Mouse (Mus musculus) hindbrain, embryonic 14.5 days (tissue): ENCODE data around the gene Zbtb3. TPM values are rescaled to one million over a fixed set of nuclear protein-coding genes. Genes with fewer than 3 reads are reported as not detected.

Experiments used
- ATAC-seq: fragments of 200-750 bp; cut with Nextera tagmentation; 2 replicates; pipeline ENCODE4 v1.8.0; 2017; ENCODE audit warnings: moderate number of reproducible peaks, mild to moderate bottlenecking, moderate TSS enrichment, moderate library complexity; ENCODE audit not compliant: low FRiP score
- DNase-seq: peaks from one replicate; pipeline ENCODE4 v3.0.0-alpha.2; 2015; ENCODE audit warnings: low spot score
- H3K27ac ChIP-seq: fragments of 300-500 bp; sonication (generic); 2 replicates; pipeline ENCODE4 v1.5.1; 2014; ENCODE audit warnings: mild to moderate bottlenecking, moderate library complexity
- H3K27me3 ChIP-seq: fragments of 300-500 bp; sonication (generic); 2 replicates; pipeline ENCODE4 v1.6.1; 2014; ENCODE audit warnings: mild to moderate bottlenecking, low read length, mixed read lengths; ENCODE audit not compliant: control insufficient read depth, insufficient read depth
- H3K36me3 ChIP-seq: fragments of 300-500 bp; sonication (generic); replicated peaks from 2 replicates; pipeline ENCODE4 v1.6.1; 2014; ENCODE audit not compliant: control insufficient read depth, insufficient read depth
- H3K4me1 ChIP-seq: fragments of 300-500 bp; sonication (generic); replicated peaks from 2 replicates; pipeline ENCODE4 v1.6.1; 2014; ENCODE audit warnings: antibody characterized with exemption, low read length, mixed read lengths; ENCODE audit not compliant: control insufficient read depth, insufficient read depth
- H3K4me2 ChIP-seq: fragments of 300-500 bp; sonication (generic); replicated peaks from 2 replicates; pipeline ENCODE4 v1.6.1; 2014; ENCODE audit warnings: mild to moderate bottlenecking, moderate library complexity
- H3K4me3 ChIP-seq: fragments of 300-500 bp; sonication (generic); replicated peaks from 2 replicates; pipeline ENCODE4 v1.5.1; 2014; ENCODE audit warnings: mild to moderate bottlenecking, low read length
- H3K9ac ChIP-seq: fragments of 300-500 bp; sonication (generic); 2 replicates; pipeline ENCODE4 v1.6.1; 2014
- H3K9me3 ChIP-seq: fragments of 300-500 bp; sonication (generic); 2 replicates; pipeline ENCODE4 v1.6.1; 2016; ENCODE audit warnings: low read length; ENCODE audit not compliant: control insufficient read depth
- WGBS: fragments of 180-500 bp; shearing (Covaris S2); extraction: QIAGEN DNeasy Blood & Tissue Kit; methylation state at CpG from one replicate; pipeline ENCODE4 v1.1.7; 2014; 5-methylcytosine and 5-hydroxymethylcytosine counted together
- polyA plus RNA-seq: library from polyadenylated mRNA; unstranded; fragments of >200 nt; fragmentation: Nextera tagmentation; extraction: Ambion mirVana; gene quantifications from 2 replicates; pipeline ENCODE4 v1.2.1, GENCODE M21; 2014

Gene Zbtb3
- polyA plus RNA-seq, 1 experiment from 2014 or later: 6.8 TPM

DNA sequence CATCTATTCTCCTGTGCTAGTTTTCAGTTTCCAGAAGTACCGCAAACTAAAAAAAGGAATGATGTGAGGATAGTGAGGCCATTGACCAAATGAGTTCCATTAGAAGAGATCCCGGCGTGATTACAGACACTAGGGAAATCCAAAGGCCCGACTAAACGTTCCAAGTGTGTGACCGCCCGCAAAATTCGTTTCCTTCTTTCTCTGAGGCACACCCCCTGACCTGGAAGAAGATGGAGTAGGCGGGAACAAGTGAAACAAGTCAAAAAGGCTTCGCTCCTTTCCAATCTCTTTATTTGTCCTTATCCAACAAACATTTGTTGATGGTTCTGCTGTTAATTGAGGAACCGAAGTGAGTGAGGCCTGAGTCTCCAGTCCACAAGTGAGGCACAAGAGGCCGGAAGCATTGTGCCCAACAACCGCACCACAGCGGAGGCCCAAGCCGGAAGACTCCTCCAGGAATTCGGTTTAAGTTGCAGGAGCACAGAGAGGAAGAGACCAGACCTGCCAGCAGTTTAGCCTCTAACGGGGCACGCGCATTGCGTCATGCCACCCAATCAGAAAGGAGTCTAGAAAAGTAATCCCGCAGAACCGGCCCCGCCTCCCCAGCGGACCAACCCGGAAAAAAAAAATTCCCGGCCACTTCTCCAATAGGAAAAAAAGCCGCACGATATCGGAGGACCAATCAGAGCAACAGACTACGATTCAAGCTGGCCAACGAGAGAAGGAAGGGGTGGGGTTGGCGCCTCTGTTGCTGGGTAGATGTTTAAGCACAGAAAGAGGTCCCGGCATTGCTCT, 16.6 kb downstream of the Zbtb3 start, which contains the start of gene Ttc9c:
Gene Ttc9c (minus strand): TSS at position 533 of the 795 bp plus-strand sequence.
- ATAC-seq: peak; percentile 93
- WGBS: under 1% methylated on average over 33 of the region's 33 CpGs
- DNase-seq: peak; percentile 99
- H3K36me3 ChIP-seq: peaks cover 30% of the 10 kb centered on the region
- H3K27ac ChIP-seq: peak within 1 kb of the TSS; percentile 96
- H3K4me1 ChIP-seq: peaks cover 47% of the 10 kb centered on the region
- no peaks in the 10 kb centered on the region for H3K9me3 ChIP-seq
- H3K4me3 ChIP-seq: peak within 1 kb of the TSS; percentile 90
- H3K9ac ChIP-seq: peak within 1 kb of the TSS; percentile 90
- no peaks in the 10 kb centered on the region for H3K27me3 ChIP-seq
- peak within 1 kb of the TSS; percentile 76 for H3K4me2 ChIP-seq

DNA sequence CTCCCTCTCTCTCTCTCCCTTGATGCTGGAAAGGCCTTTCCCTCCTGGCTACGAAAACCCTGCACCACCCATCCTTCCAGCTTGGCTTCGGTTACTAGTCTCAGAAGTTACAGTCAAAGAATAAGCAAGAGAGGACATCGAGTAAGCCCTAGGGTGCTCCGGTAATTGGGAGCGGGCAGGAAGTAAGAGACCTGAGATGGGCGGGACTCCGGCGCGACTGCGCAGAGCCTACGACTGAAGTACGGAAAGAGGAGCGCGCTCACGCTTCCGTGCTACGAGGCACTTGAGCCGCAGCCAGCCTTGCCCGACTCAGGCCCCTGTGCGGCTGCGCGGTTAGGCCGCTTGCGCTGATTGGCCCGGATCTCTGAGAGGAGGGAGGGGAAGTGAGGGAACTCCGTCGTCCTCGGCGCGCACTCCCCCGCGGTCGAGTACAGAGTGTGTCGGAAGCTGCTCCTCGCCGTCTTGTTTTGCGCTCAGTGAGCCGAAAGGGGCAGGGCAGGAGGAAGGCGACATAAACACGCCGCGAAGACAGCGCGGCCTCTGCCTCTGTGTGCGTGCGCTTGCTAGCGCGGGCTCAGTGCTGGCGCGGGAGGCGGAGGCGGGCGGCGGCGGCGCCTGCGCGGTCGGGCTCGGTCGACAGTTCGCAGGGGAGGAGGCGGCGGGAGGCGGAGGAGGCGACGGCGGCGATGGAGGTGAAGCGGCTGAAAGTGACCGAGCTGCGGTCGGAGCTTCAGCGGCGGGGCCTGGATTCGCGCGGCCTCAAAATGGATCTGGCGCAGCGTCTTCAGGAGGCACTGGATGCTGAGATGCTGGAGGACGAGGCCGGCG, 17.5 kb downstream of the Zbtb3 start, which contains the start of gene Hnrnpul2:
Gene Hnrnpul2 (plus strand): TSS at position 415 of the 828 bp plus-strand sequence.
- Histone ChIP-seq H3K27ac (peak within 1 kb of the TSS; percentile 96), H3K4me1 (peaks cover 47% of the 10 kb centered on the region)

DNA sequence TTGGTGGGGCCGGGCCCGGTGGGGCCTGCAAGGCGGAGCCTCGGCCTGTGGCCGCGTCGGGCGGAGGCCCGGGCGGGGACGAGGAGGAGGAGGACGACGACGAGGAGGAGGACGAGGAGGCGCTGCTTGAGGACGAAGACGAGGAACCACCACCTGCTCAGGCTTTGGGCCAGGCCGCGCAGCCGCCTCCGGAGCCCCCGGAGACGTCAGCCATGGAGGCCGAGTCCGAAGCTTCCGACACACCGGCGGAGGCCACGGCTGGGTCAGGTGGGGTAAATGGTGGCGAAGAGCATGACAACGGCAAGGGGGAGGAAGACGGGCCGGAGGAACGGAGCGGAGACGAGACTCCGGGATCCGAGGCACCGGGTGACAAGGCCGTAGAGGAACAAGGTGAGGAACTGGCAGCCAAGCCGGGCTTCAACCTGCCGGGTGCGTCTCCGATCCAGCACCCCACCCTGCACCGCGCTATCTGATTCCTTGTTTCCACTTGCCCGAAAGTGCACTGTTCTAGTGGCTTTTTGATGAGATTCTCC, 18.1 kb downstream of the Zbtb3 start:
- peak overlapping the region; percentile 76 for H3K4me2 ChIP-seq
- H3K36me3 ChIP-seq: peaks cover 31% of the 10 kb centered on the region
- WGBS: under 1% methylated on average over 48 of the region's 48 CpGs
- H3K9ac ChIP-seq: peak overlapping the region; percentile 90
- no peak for DNase-seq
- no peaks in the 10 kb centered on the region for H3K27me3 ChIP-seq
- H3K4me1 ChIP-seq: peaks cover 47% of the 10 kb centered on the region
- H3K9me3 ChIP-seq: no peaks in the 10 kb centered on the region
- H3K4me3 ChIP-seq: peak overlapping the region; percentile 90
- ATAC-seq: peak; percentile 28
- peak overlapping the region; percentile 96 for H3K27ac ChIP-seq

More for the DNA sequence above, 17.5 kb downstream of the Zbtb3 start, which contains the start of gene Hnrnpul2:
- DNase-seq (peak; percentile 97), ATAC-seq (peak; percentile 96)
- under 1% methylated on average over 81 of the region's 83 CpGs for WGBS
- peaks cover 31% of the 10 kb centered on the region for H3K36me3 ChIP-seq
- H3K27me3 ChIP-seq: no peaks in the 10 kb centered on the region
- H3K4me2 ChIP-seq: peak within 1 kb of the TSS; percentile 76
- H3K9me3 ChIP-seq: no peaks in the 10 kb centered on the region
- peak within 1 kb of the TSS; percentile 90 for H3K4me3 ChIP-seq
- H3K9ac ChIP-seq: peak within 1 kb of the TSS; percentile 90

DNA sequence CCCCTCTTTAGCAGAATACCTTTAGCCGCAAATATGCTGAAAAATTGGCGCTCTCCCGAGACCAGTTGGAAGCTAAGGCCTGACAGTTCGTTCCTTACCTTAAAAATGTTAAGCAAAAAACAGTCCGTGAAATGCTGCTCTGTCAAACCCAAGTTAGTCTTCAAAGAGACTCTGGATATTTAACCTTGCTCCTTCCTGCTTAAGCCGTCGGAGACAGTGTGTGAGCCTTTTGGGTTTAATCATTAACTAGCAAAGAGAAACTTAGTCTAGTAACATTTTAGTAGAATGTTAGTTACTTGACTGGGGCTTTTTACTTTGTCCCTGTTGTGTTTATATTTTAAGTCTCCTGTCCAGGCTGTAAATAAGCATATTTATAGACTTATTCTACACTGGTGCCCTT, 18.8 kb downstream of the Zbtb3 start:
- no peak overlapping the region; the same call in 1 of the 2 replicates for H3K27ac ChIP-seq
- ATAC-seq (no peak), DNase-seq (no peak)
- H3K4me3 ChIP-seq: peak overlapping the region; percentile 90
- peak overlapping the region; percentile 76 for H3K4me2 ChIP-seq
- peaks cover 47% of the 10 kb centered on the region for H3K4me1 ChIP-seq
- peak overlapping the region; percentile 90 for H3K9ac ChIP-seq
- no peaks in the 10 kb centered on the region for H3K27me3 ChIP-seq
- no peaks in the 10 kb centered on the region for H3K9me3 ChIP-seq
- WGBS: 4% methylated on average over 7 of the region's 7 CpGs
- peaks cover 36% of the 10 kb centered on the region for H3K36me3 ChIP-seq

DNA sequence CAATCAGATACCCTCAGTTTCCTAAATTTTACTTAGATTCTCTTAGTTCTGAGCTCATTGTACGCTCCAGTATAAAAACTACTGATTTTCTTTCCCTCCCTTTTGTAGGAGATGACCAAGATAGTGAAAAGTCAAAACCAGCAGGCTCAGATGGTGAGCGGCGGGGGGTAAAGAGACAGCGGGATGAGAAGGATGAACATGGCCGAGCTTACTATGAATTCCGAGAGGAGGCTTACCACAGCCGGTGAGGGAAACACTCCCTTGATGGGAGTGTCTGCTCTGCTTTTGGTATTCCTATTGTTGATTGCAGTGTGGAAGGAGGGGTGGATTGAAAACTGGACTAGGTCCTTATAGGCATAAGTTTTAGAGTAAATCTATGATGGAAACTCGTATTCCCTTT, 20.3 kb downstream of the Zbtb3 start:
- WGBS: 65% methylated on average over 8 of the region's 8 CpGs
- H3K9ac ChIP-seq: peak overlapping the region; percentile 90
- peak overlapping the region; percentile 90 for H3K4me3 ChIP-seq
- H3K4me2 ChIP-seq: peak overlapping the region; percentile 76
- no peaks in the 10 kb centered on the region for H3K9me3 ChIP-seq
- H3K27ac ChIP-seq: no peak overlapping the region
- ATAC-seq (no peak), DNase-seq (no peak)
- no peaks in the 10 kb centered on the region for H3K27me3 ChIP-seq
- H3K4me1 ChIP-seq: peaks cover 34% of the 10 kb centered on the region
- H3K36me3 ChIP-seq: peaks cover 51% of the 10 kb centered on the region

DNA sequence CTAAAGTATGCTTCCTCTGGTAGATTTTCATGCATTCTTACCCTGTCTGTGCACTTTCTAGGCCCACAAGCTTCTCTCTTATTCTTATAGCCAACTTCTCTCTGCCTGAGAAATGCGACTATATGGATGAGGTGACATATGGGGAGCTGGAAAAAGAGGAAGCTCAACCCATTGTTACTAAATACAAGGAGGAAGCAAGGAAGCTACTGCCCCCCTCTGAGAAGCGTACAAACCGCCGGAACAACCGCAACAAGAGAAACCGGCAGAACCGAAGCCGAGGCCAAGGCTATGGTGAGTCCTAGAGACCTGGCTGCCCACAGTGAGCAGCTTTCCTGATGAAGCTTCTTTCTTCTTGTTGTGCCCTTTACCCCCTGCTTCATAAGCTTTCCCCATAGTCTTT, 27.3 kb downstream of the Zbtb3 start, which contains the start of gene AC129217.1:
Gene AC129217.1 (plus strand): TSS at position 114 of the 400 bp plus-strand sequence.
- DNase-seq: no peak
- Histone ChIP-seq H3K27me3 (no peaks in the 10 kb centered on the region), H3K36me3 (peaks cover 100% of the 10 kb centered on the region), H3K4me3 (0 out of 2 replicates have a peak within 1 kb of the TSS, but pooled peaks have one; percentile 2), H3K4me2 (no peak within 1 kb of the TSS), H3K9ac (no peak within 1 kb of the TSS), H3K9me3 (no peaks in the 10 kb centered on the region), H3K27ac (no peak within 1 kb of the TSS), H3K4me1 (no peaks in the 10 kb centered on the region)
- 92% methylated on average over 8 of the region's 8 CpGs for WGBS
- ATAC-seq: no peak

DNA sequence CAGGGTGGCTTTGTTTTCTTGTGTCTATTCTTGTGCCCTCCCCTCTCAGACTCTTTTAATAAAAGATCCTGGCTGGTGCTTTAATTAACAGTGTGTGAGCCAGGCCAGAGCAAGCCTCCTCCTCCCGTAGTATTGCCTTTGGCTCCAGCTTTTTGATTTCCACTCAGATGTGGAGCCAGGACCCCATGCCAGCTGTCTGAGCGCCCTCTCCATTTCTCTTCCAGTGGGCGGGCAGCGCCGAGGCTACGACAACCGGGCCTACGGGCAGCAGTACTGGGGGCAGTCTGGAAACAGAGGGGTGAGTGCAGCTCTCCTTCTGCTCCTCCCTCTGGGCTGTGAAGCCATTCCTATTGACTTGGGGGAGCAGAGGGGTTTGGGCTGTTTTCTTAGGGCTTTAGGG, 28.3 kb downstream of the Zbtb3 start:
- no peaks in the 10 kb centered on the region for H3K9me3 ChIP-seq
- H3K4me3 ChIP-seq: no peak overlapping the region
- H3K27ac ChIP-seq: no peak overlapping the region
- no peaks in the 10 kb centered on the region for H3K4me1 ChIP-seq
- 92% methylated on average over 8 of the region's 8 CpGs for WGBS
- H3K9ac ChIP-seq: no peak overlapping the region
- H3K36me3 ChIP-seq: peaks cover 99% of the 10 kb centered on the region
- no peak for ATAC-seq
- H3K4me2 ChIP-seq: no peak overlapping the region
- DNase-seq: no peak
- H3K27me3 ChIP-seq: no peaks in the 10 kb centered on the region

DNA sequence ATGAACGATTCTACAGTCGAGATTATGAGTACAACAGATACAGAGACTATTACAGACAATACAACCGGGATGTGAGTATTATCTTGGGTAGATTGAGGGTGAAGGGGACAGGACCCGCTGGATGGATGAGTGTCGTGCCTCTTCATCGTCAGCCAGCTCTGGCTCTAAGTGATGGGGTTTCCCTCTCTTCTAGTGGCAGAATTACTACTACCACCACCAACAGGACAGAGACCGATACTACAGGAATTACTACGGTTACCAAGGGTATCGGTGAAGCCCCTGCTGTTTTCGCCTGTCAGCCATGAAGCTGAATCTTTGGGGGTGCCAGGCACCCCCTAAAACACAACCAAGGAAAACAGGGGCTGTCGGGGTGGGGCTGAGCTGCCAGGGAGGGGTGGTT, 28.9 kb downstream of the Zbtb3 start:
- DNase-seq: no peak
- Histone ChIP-seq H3K27ac (no peak overlapping the region), H3K4me2 (no peak overlapping the region), H3K4me3 (no peak overlapping the region), H3K9me3 (no peaks in the 10 kb centered on the region), H3K36me3 (peaks cover 96% of the 10 kb centered on the region), H3K9ac (no peak overlapping the region), H3K4me1 (no peaks in the 10 kb centered on the region), H3K27me3 (no peaks in the 10 kb centered on the region)
- ATAC-seq: no peak
- 77% methylated on average over 11 of the region's 11 CpGs for WGBS

DNA sequence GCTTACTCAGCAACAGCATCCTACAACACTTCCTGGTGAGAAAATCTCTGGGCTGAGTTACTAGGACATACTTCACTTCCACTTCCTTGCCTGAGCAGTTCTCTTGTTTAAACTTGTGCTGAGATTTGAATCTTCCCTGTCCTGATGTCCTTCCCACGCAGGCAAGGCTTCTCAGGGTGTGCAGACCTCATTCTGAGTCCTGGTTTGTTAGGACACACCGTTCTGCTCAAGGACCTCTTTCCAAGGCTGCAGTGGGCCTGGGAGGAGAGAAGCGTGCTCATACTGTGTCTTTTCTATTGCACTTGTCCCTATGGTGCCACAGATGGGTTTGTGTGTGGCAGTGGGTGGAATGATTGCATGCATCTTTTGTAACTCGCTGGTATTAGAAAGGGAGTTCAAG, 30.6 kb downstream of the Zbtb3 start:
- 94% methylated on average over 4 of the region's 4 CpGs for WGBS
- H3K4me2 ChIP-seq: no peak overlapping the region
- ATAC-seq: no peak
- H3K9ac ChIP-seq: no peak overlapping the region
- no peaks in the 10 kb centered on the region for H3K9me3 ChIP-seq
- no peaks in the 10 kb centered on the region for H3K27me3 ChIP-seq
- H3K36me3 ChIP-seq: peaks cover 79% of the 10 kb centered on the region
- H3K4me3 ChIP-seq: no peak overlapping the region
- no peak overlapping the region for H3K27ac ChIP-seq
- H3K4me1 ChIP-seq: no peaks in the 10 kb centered on the region
- DNase-seq: no peak
